Mouse (Mus musculus) thymus, postnatal 0 days (tissue): ENCODE results near the gene Ncf4. TPM values are rescaled to one million over a fixed set of nuclear protein-coding genes. Genes with fewer than 3 reads are reported as not detected.

Experiments
- DNase-seq: peaks from one replicate; pipeline ENCODE4 v3.0.0-alpha.2; 2015; ENCODE audit warnings: low spot score
- microRNA-seq: library from miRNA; unstranded; fragments of <30 nt; microRNA quantifications from one replicate; pipeline ENCODE4, GENCODE M21; 2016; ENCODE audit warnings: borderline number of aligned reads
- polyA plus RNA-seq: library from polyadenylated mRNA; unstranded; fragments of >200 nt; fragmentation: Nextera tagmentation; extraction: Ambion mirVana; gene quantifications from 2 replicates; pipeline ENCODE4 v1.2.1, GENCODE M21; 2015

Ncf4 gene
- polyA plus RNA-seq, 1 experiment from 2014 or later: 18.5 TPM

GRCm38 (mm10) chr15:78309865-78310264 lies 65.3 kb downstream of the Ncf4 start:
- no peak for DNase-seq

- DNase-seq: no peak
Observed at GRCm38 (mm10) chr15:78310971-78311370, 66.4 kb downstream of the Ncf4 start.

Small RNAs within 50 kb of the gene (microRNA-seq; reads per million reads assigned to microRNA genes)
- not detected for gene Mir7676-1

Other genes starting within 250 kb of the Ncf4 start
- not detected in 2 replicates for gene Cacng2, start 124.8 kb upstream of the Ncf4 start, polyA plus RNA-seq
- gene Ift27, start 70.7 kb upstream of the Ncf4 start, polyA plus RNA-seq: 85.2 and 87.5 TPM in 2 replicates
- 1.1 and 1.4 TPM in 2 replicates for gene Pvalb, start 38.4 kb upstream of the Ncf4 start, polyA plus RNA-seq
- 1.2 and 1.3 TPM in 2 replicates for gene Csf2rb2, start 60.9 kb downstream of the Ncf4 start, polyA plus RNA-seq
- 5.1 and 5.5 TPM in 2 replicates for gene Csf2rb, start 81.0 kb downstream of the Ncf4 start, polyA plus RNA-seq
- gene Tex33, start 151.1 kb downstream of the Ncf4 start, polyA plus RNA-seq: 0.39 and 0.55 TPM in 2 replicates
- 60.0 and 68.3 TPM in 2 replicates for gene Tst, start 161.1 kb downstream of the Ncf4 start, polyA plus RNA-seq
- gene Mpst, start 161.6 kb downstream of the Ncf4 start, polyA plus RNA-seq: 3.0 and 4.1 TPM in 2 replicates
- 8.1 and 10.1 TPM in 2 replicates for gene Kctd17, start 183.8 kb downstream of the Ncf4 start, polyA plus RNA-seq
- gene Tmprss6, start 223.8 kb downstream of the Ncf4 start, polyA plus RNA-seq: 0.12 and 0.39 TPM in 2 replicates